Comparison of ENCODE assay signal across 7 mouse cellular contexts in genomic region chr3:88717831-88718230, GRCm38 (mm10). TPM values are rescaled to one million over a fixed set of nuclear protein-coding genes. Genes with fewer than 3 reads are reported as not detected.
A peak's percentile ranks its signal among the peaks of the same experiment; 100 is the strongest.
DNase-seq lines count a peak whose midpoint lies in the region; ATAC-seq and TF ChIP-seq lines count a peak whose summit lies in the region.

No protein-coding gene starts in this region.

- TF ChIP-seq CTCF in CH12.LX (conservative IDR thresholded peaks at IDR 0.05 in 1 of 2, IDR thresholded peaks at IDR 0.05 in 1 of 2; ENCODE audit: low read depth in 2 of 2, low read length in 2 of 2): no peak

- TF ChIP-seq EP300 in CH12.LX (IDR thresholded peaks at IDR 0.05; ENCODE audit: low read length): no peak

- H3K27ac ChIP-seq in CH12.LX (ENCODE audit: insufficient read depth, low read depth): peak overlapping the region; percentile 38; the same call in 1 of the 2 replicates
- no peak overlapping the region for H3K27ac ChIP-seq in forebrain, embryonic 16.5 days (ENCODE audit: low read length)
- peak overlapping the region; percentile 78 for H3K27ac ChIP-seq in liver, embryonic 16.5 days (ENCODE audit: low read length)

- H3K4me1 ChIP-seq in CH12.LX (ENCODE audit: control insufficient read depth in 1 of 2, insufficient read depth in 2 of 2): peaks cover 6 to 49% of the 10 kb centered on the region in 2 experiments
- peaks cover 22% of the 10 kb centered on the region for H3K4me1 ChIP-seq in forebrain, embryonic 16.5 days (replicated peaks; ENCODE audit: control insufficient read depth, insufficient read depth, low read length)
- H3K4me1 ChIP-seq in liver, embryonic 16.5 days (ENCODE audit: control insufficient read depth, low read depth, low read length): peaks cover 21% of the 10 kb centered on the region

- H3K9me3 ChIP-seq in CH12.LX (replicated peaks; ENCODE audit: low read length): no peaks in the 10 kb centered on the region
- no peaks in the 10 kb centered on the region for H3K9me3 ChIP-seq in forebrain, embryonic 16.5 days (ENCODE audit: control insufficient read depth, low read length)
- no peaks in the 10 kb centered on the region for H3K9me3 ChIP-seq in liver, embryonic 16.5 days (replicated peaks; ENCODE audit: control insufficient read depth, low read length)

- H3K4me2 ChIP-seq in CH12.LX (ENCODE audit: insufficient read depth, low read depth, poor library complexity, severe bottlenecking): peak overlapping the region; percentile 72
- peak overlapping the region; percentile 87 for H3K4me2 ChIP-seq in forebrain, embryonic 16.5 days (ENCODE audit: low read length)
- H3K4me2 ChIP-seq in liver, embryonic 16.5 days (ENCODE audit: low read depth, low read length): peak overlapping the region; percentile 53

- TF ChIP-seq POLR2A in CH12.LX (IDR thresholded peaks at IDR 0.05; ENCODE audit: low read depth, low read length): no peak

- peak overlapping the region; percentile 37 for H3K9ac ChIP-seq in CH12.LX (ENCODE audit: insufficient read depth, low read depth)
- no peak overlapping the region for H3K9ac ChIP-seq in forebrain, embryonic 16.5 days (replicated peaks; ENCODE audit: low read depth, low read length)
- H3K9ac ChIP-seq in liver, embryonic 16.5 days (ENCODE audit: low read depth, low read length): peak overlapping the region; percentile 51

- H3K79me2 ChIP-seq in CH12.LX (replicated peaks; ENCODE audit: control insufficient read depth, extremely low read depth, insufficient read depth, poor library complexity, severe bottlenecking): no peaks in the 10 kb centered on the region

- dilution Hi-C loops in CH12.LX (cut with MboI; ENCODE audit: extremely low pct_ligation_motif_present, extremely low pct_unique_long_range_greater_than_20kb, low sequenced_read_pairs): no loop called here

- 69% methylated on average over 1 of the region's 1 CpGs for WGBS in forebrain, embryonic 16.5 days
- WGBS in liver, embryonic 16.5 days (ENCODE audit: insufficient replicate concordance): 11% methylated on average over 1 of the region's 1 CpGs

- TF ChIP-seq RAD21 in CH12.LX (IDR thresholded peaks at IDR 0.05; ENCODE audit: low read depth, low read length): no peak

- H3K4me3 ChIP-seq in CH12.LX (replicated peaks in 1 of 3; ENCODE audit: low read depth in 2 of 3, low read length in 2 of 3, poor library complexity in 1 of 3): peak overlapping the region; percentile 45 to 85 (median 62)
- H3K4me3 ChIP-seq in forebrain, embryonic 16.5 days (replicated peaks; ENCODE audit: low read length): peak overlapping the region; percentile 1; the same call in 1 of the 2 replicates
- H3K4me3 ChIP-seq in liver, embryonic 16.5 days (ENCODE audit: low read depth, low read length): peak overlapping the region; percentile 56

- DNase-seq in 3T3-L1 (ENCODE audit: low read depth, low spot score) (peak; percentile 49), CH12.LX (ENCODE audit: extremely low read depth) (no peak)
- no peak for DNase-seq in right cerebral cortex, postnatal 14 days
- DNase-seq in yolk sac, embryonic 10.5 days (ENCODE audit: low spot score): no peak

- peaks cover 18 to 48% of the 10 kb centered on the region in 2 experiments for H3K36me3 ChIP-seq in CH12.LX (replicated peaks in 1 of 2; ENCODE audit: control insufficient read depth in 1 of 2, insufficient read depth in 1 of 2, low read length in 1 of 2)
- peaks cover 2% of the 10 kb centered on the region; the same call in 1 of the 2 replicates for H3K36me3 ChIP-seq in forebrain, embryonic 16.5 days (ENCODE audit: control insufficient read depth, insufficient read depth)
- H3K36me3 ChIP-seq in liver, embryonic 16.5 days (ENCODE audit: control insufficient read depth, insufficient read depth): peaks cover 16% of the 10 kb centered on the region

- in situ Hi-C loops in CH12.LX (cut with MboI; ENCODE audit: low pct_ligation_motif_present, low pct_unique_long_range_greater_than_20kb, low sequenced_read_pairs): loop anchor here (5.0 kb wide), 1 partner anchor 34 kb away; no protein-coding TSS in a partner anchor

- H3K27me3 ChIP-seq in CH12.LX (replicated peaks): no peaks in the 10 kb centered on the region
- no peaks in the 10 kb centered on the region for H3K27me3 ChIP-seq in forebrain, embryonic 16.5 days (replicated peaks; ENCODE audit: control insufficient read depth, insufficient read depth, low read length)
- no peaks in the 10 kb centered on the region for H3K27me3 ChIP-seq in liver, embryonic 16.5 days (ENCODE audit: control insufficient read depth, insufficient read depth, low read depth, low read length)

- ATAC-seq in forebrain, embryonic 16.5 days: no peak
- ATAC-seq in liver, embryonic 16.5 days (ENCODE audit: low read depth): peak; percentile 30
- no peak for ATAC-seq in monocyte, adult 5-6 weeks (replicated peaks; ENCODE audit: insufficient number of reproducible peaks, low FRiP score, low TSS enrichment, poor library complexity, severe bottlenecking)

TF ChIP-seq in CH12.LX, 34 proteins besides CTCF, POLR2A, EP300 and RAD21:
- TF ChIP-seq MXI1 (IDR thresholded peaks at IDR 0.05; ENCODE audit: low read depth, low read length): 0 out of 2 replicates have a peak, but pooled peaks have one; percentile 32
- no peak for TF ChIP-seq ZKSCAN1 (IDR thresholded peaks at IDR 0.05; ENCODE audit: borderline replicate concordance, low read depth, low read length)
- TF ChIP-seq MAFK (IDR thresholded peaks at IDR 0.05; ENCODE audit: insufficient replicate concordance, low read length): peak; percentile 68; the same call in 1 of the 2 replicates
- no peak for TF ChIP-seq SMC3 (IDR thresholded peaks at IDR 0.05; ENCODE audit: low read depth, low read length)

RNA-seq across cellular contexts. Expression of gene Rit1, which starts 1.2 kb away (rescaled TPM):
- total RNA-seq in CH12.LX (2012; rRNA removed) (21.4 and 23.7 TPM in 2 replicates), CH12.LX (2014; rRNA removed) (28.7 and 29.1 TPM in 2 replicates)
- 18.4 and 20.6 TPM in 2 replicates for polyA plus RNA-seq in CH12.LX (2012; ENCODE audit: insufficient read length, low read depth)
- 43.2 and 52.6 TPM in 2 replicates for polyA plus RNA-seq in forebrain, embryonic 16.5 days (2015; fragmentation: Nextera tagmentation; extraction: Ambion mirVana)
- polyA plus RNA-seq in liver, embryonic 16.5 days (2015; fragmentation: Nextera tagmentation; extraction: Ambion mirVana): 32.9 and 33.8 TPM in 2 replicates
- 49.6 to 61.6 TPM (median 59.0 TPM) in 3 replicates for total RNA-seq in monocyte, adult 5-6 weeks (2017)

RNA-seq across cellular contexts. Expression of gene Khdc4, which starts 32.2 kb away (rescaled TPM):
- 35.2 and 40.2 TPM in 2 replicates for total RNA-seq in CH12.LX (2012; rRNA removed)
- 56.6 and 58.6 TPM in 2 replicates for total RNA-seq in CH12.LX (2014; rRNA removed)
- polyA plus RNA-seq in CH12.LX (2012; ENCODE audit: insufficient read length, low read depth): 53.6 TPM in 2 replicates
- 107 and 109 TPM in 2 replicates for polyA plus RNA-seq in forebrain, embryonic 16.5 days (2015; fragmentation: Nextera tagmentation; extraction: Ambion mirVana)
- 22.0 and 24.5 TPM in 2 replicates for polyA plus RNA-seq in liver, embryonic 16.5 days (2015; fragmentation: Nextera tagmentation; extraction: Ambion mirVana)
- total RNA-seq in monocyte, adult 5-6 weeks (2017): 82.8 to 120 TPM (median 89.3 TPM) in 3 replicates

RNA-seq across cellular contexts. Expression of gene Syt11, which starts 57.1 kb away (rescaled TPM):
- total RNA-seq in CH12.LX (2012; rRNA removed) (3.8 and 4.5 TPM in 2 replicates), CH12.LX (2014; rRNA removed) (5.4 and 5.7 TPM in 2 replicates)
- 8.2 and 8.8 TPM in 2 replicates for polyA plus RNA-seq in CH12.LX (2012; ENCODE audit: insufficient read length, low read depth)
- polyA plus RNA-seq in forebrain, embryonic 16.5 days (2015; fragmentation: Nextera tagmentation; extraction: Ambion mirVana): 231 and 248 TPM in 2 replicates
- polyA plus RNA-seq in liver, embryonic 16.5 days (2015; fragmentation: Nextera tagmentation; extraction: Ambion mirVana): 0.42 and 0.54 TPM in 2 replicates
- total RNA-seq in monocyte, adult 5-6 weeks (2017): 3.3 to 9.0 TPM (median 3.9 TPM) in 3 replicates

Comparison
In these comparisons a context has a peak if more than half of its experiments do, and no peak if none do; other contexts are left out.
1. H3K4me3 ChIP-seq: peak in every context shown above with its lines; median percentile 62 in CH12.LX; 56 in liver, embryonic 16.5 days; 1 in forebrain, embryonic 16.5 days.
2. RNA of gene Syt11, which starts 57.1 kb away (polyA plus RNA-seq): 231 to 248 TPM in forebrain, embryonic 16.5 days; 8.2 to 8.8 TPM in CH12.LX and 0.42 to 0.54 TPM in liver, embryonic 16.5 days; every median in the first group is over 10 times any median in the second.
3. Peak in every context shown above with its lines, with median percentiles within 50 percentile points of each other: H3K4me2 ChIP-seq.